Mouse (Mus musculus) CH12.LX (cell line): ENCODE measurements at regions not wholly inside any gene's neighbourhood (a gene's known extent, or its start where the extent isn't known, plus 50 kb on each side); places are given as distances from the start of the nearest gene placed in this dataset.

Experiments used
- DNase-seq: peaks from one replicate; pipeline ENCODE4 v3.0.0-alpha.2; 2013; ENCODE audit errors: extremely low read depth
- H3K27ac ChIP-seq: 2 replicates; pipeline ENCODE4 v1.5.1; 2012; ENCODE audit warnings: low read depth, mild to moderate bottlenecking, control low read depth, moderate library complexity; ENCODE audit not compliant: insufficient read depth
- H3K27me3 ChIP-seq: replicated peaks from 2 replicates; pipeline ENCODE3; 2012; ENCODE audit warnings: inconsistent platforms
- H3K36me3 ChIP-seq, 2 experiments: replicated peaks in 1 of 2; 2 replicates each; pipeline versions ENCODE3 to v1.6.1; 2012; ENCODE audit warnings: inconsistent platforms in 1 of 2, low read length in 1 of 2, mild to moderate bottlenecking in 1 of 2, mixed read lengths in 1 of 2, moderate library complexity in 1 of 2; ENCODE audit not compliant: control insufficient read depth in 1 of 2, insufficient read depth in 1 of 2
- H3K4me1 ChIP-seq, 2 experiments: 2 replicates each; pipeline ENCODE4 v1.6.1; 2012; ENCODE audit warnings: inconsistent platforms in 1 of 2, moderate library complexity in 1 of 2; ENCODE audit not compliant: insufficient read depth in 2 of 2, control insufficient read depth in 1 of 2
- H3K4me2 ChIP-seq: 2 replicates; pipeline ENCODE4 v1.6.1; 2012; ENCODE audit warnings: low read depth, mild to moderate bottlenecking, control low read depth; ENCODE audit not compliant: poor library complexity, insufficient read depth, severe bottlenecking
- H3K4me3 ChIP-seq, 3 experiments: fragments of 150-350 bp in 1 of 3; sonication (generic) in 1 of 3; replicated peaks in 1 of 3; 2 replicates each; pipeline versions ENCODE3 to v1.5.1; 2011 to 2012; ENCODE audit warnings: low read depth in 2 of 3, low read length in 2 of 3, mild to moderate bottlenecking in 2 of 3, moderate library complexity in 2 of 3, control low read depth in 1 of 3, improper control_type of control experiment in 1 of 3, inconsistent platforms in 1 of 3, mixed read lengths in 1 of 3; ENCODE audit not compliant: poor library complexity in 1 of 3
- H3K79me2 ChIP-seq: replicated peaks from 2 replicates; pipeline ENCODE4 v1.6.1; 2012; ENCODE audit warnings: mild to moderate bottlenecking, moderate library complexity; ENCODE audit not compliant: control insufficient read depth, poor library complexity, insufficient read depth, severe bottlenecking; ENCODE audit errors: extremely low read depth
- H3K9ac ChIP-seq: 2 replicates; pipeline ENCODE4 v1.6.1; 2012; ENCODE audit warnings: low read depth, mild to moderate bottlenecking, control low read depth, moderate library complexity; ENCODE audit not compliant: insufficient read depth
- H3K9me3 ChIP-seq: replicated peaks from 2 replicates; pipeline ENCODE3; 2012; ENCODE audit warnings: low read length, inconsistent platforms, mixed read lengths
- CHD2 ChIP-seq: IDR thresholded peaks from 2 replicates; pipeline ENCODE4 v1.6.1; 2011; ENCODE audit warnings: low read length, improper control_type of control experiment
- CTCF ChIP-seq, 2 experiments: IDR thresholded peaks in 1 of 2; conservative IDR thresholded peaks in 1 of 2; 2 replicates each; pipeline ENCODE4 v1.5.1; 2011 to 2012; ENCODE audit warnings: low read depth in 2 of 2, low read length in 2 of 2, improper control_type of control experiment in 1 of 2, inconsistent platforms in 1 of 2, mild to moderate bottlenecking in 1 of 2, moderate library complexity in 1 of 2
- E2F4 ChIP-seq: IDR thresholded peaks from 2 replicates; pipeline ENCODE4 v1.6.1; 2011; ENCODE audit warnings: low read depth, low read length, improper control_type of control experiment; ENCODE audit not compliant: insufficient replicate concordance
- EP300 ChIP-seq: IDR thresholded peaks from 2 replicates; pipeline ENCODE4 v1.6.1; 2011; ENCODE audit warnings: low read length, improper control_type of control experiment
- HCFC1 ChIP-seq: IDR thresholded peaks from 2 replicates; pipeline ENCODE4 v1.6.1; 2012; ENCODE audit warnings: low read depth, mild to moderate bottlenecking, inconsistent platforms, low read length, improper control_type of control experiment
- JUN ChIP-seq: IDR thresholded peaks from 2 replicates; pipeline ENCODE4 v1.6.1; 2011; ENCODE audit warnings: low read depth, mild to moderate bottlenecking, low read length, improper control_type of control experiment, moderate library complexity; ENCODE audit not compliant: insufficient read depth
- JUND ChIP-seq: conservative IDR thresholded peaks from 2 replicates; pipeline ENCODE4 v1.6.1; 2011; ENCODE audit warnings: low read depth, low read length, improper control_type of control experiment
- MAX ChIP-seq: IDR thresholded peaks from 2 replicates; pipeline ENCODE4 v1.6.1; 2011; ENCODE audit warnings: low read length, improper control_type of control experiment
- MAZ ChIP-seq: IDR thresholded peaks from 2 replicates; pipeline ENCODE4 v1.6.1; 2012; ENCODE audit warnings: low read depth, mild to moderate bottlenecking, inconsistent platforms, low read length, improper control_type of control experiment, moderate library complexity
- MYC ChIP-seq: IDR thresholded peaks from 2 replicates; pipeline ENCODE4 v1.6.1; 2011; ENCODE audit warnings: low read depth, mild to moderate bottlenecking, improper control_type of control experiment, low read length
- NRF1 ChIP-seq: IDR thresholded peaks from 2 replicates; pipeline ENCODE4 v1.6.1; 2014; ENCODE audit warnings: low read depth, mild to moderate bottlenecking, inconsistent platforms, low read length, improper control_type of control experiment, moderate library complexity
- POLR2A ChIP-seq: IDR thresholded peaks from 2 replicates; pipeline ENCODE4 v1.6.1; 2011; ENCODE audit warnings: low read depth, mild to moderate bottlenecking, improper control_type of control experiment, low read length
- TCF12 ChIP-seq: IDR thresholded peaks from 2 replicates; pipeline ENCODE4 v1.6.1; 2014; ENCODE audit warnings: low read depth, mild to moderate bottlenecking, inconsistent platforms, low read length, improper control_type of control experiment
- USF1 ChIP-seq: IDR thresholded peaks from 2 replicates; pipeline ENCODE4 v1.6.1; 2014; ENCODE audit warnings: low read depth, mild to moderate bottlenecking, inconsistent platforms, low read length, improper control_type of control experiment
- USF2 ChIP-seq: conservative IDR thresholded peaks from 2 replicates; pipeline ENCODE4 v1.6.1; 2011; ENCODE audit warnings: low read depth, low read length, improper control_type of control experiment
- ZC3H11A ChIP-seq: IDR thresholded peaks from 2 replicates; pipeline ENCODE4 v1.6.1; 2012; ENCODE audit warnings: low read depth, mild to moderate bottlenecking, inconsistent platforms, low read length, improper control_type of control experiment
- ZKSCAN1 ChIP-seq: IDR thresholded peaks from 2 replicates; pipeline ENCODE4 v1.6.1; 2012; ENCODE audit warnings: low read depth, inconsistent platforms, low read length, improper control_type of control experiment, borderline replicate concordance
- ZMIZ1 ChIP-seq: IDR thresholded peaks from 2 replicates; pipeline ENCODE4 v1.6.1; 2012; ENCODE audit warnings: low read depth, mild to moderate bottlenecking, inconsistent platforms, low read length, improper control_type of control experiment
- dilution Hi-C: fragments of 300-500 bp; cut with MboI; formaldehyde crosslinking; loops from 2 replicates; pipeline ENCODE4 v1.14.3; 2020; ENCODE audit warnings: low sequenced_read_pairs; ENCODE audit not compliant: extremely low pct_unique_long_range_greater_than_20kb, extremely low pct_ligation_motif_present
- in situ Hi-C: fragments of 300-500 bp; cut with MboI; formaldehyde crosslinking; loops from 3 replicates; pipeline ENCODE4 v1.14.3; 2019; ENCODE audit warnings: low sequenced_read_pairs, low pct_ligation_motif_present, low pct_unique_long_range_greater_than_20kb, mixed read lengths

DNA sequence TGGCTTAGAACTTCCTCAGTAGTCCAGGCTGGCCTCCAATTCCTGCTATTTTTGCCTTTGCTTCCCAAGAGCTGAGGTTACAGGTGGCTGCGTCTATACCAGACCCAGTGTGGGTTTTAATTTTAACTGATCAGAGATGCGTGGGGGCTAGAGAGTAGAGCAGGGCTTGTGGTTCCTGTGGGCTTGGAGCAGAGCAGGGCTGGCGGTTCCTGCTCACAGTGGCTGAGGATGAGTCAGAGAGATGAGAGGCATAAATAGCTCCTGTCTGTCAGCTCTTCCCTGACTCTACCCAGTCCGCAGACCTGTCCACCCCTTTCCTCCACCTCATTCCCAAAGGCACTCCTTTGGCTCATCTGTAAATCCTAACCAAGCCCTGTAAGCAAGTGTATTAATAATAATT, 304.8 kb downstream of the Abcc12 start:
- dilution Hi-C loops: no loop called here
- Histone ChIP-seq H3K9me3 (no peaks in the 10 kb centered on the region), H3K4me1 (peaks cover 0 to 9% of the 10 kb centered on the region in 2 experiments; a peak in 2 of 4 replicates), H3K4me2 (no peak overlapping the region), H3K9ac (no peak overlapping the region), H3K27me3 (no peaks in the 10 kb centered on the region), H3K27ac (no peak overlapping the region), H3K36me3 (no peaks in the 10 kb centered on the region), H3K4me3 (no peak overlapping the region), H3K79me2 (no peaks in the 10 kb centered on the region)
- in situ Hi-C loops: no loop called here
- no peak for TF ChIP-seq POLR2A
- no peak for TF ChIP-seq JUND
- TF ChIP-seq CTCF (conservative IDR thresholded peaks at IDR 0.05 in 1 of 2, IDR thresholded peaks at IDR 0.05 in 1 of 2; ENCODE audit: low read depth in 2 of 2, low read length in 2 of 2): no peak
- DNase-seq: no peak

DNA sequence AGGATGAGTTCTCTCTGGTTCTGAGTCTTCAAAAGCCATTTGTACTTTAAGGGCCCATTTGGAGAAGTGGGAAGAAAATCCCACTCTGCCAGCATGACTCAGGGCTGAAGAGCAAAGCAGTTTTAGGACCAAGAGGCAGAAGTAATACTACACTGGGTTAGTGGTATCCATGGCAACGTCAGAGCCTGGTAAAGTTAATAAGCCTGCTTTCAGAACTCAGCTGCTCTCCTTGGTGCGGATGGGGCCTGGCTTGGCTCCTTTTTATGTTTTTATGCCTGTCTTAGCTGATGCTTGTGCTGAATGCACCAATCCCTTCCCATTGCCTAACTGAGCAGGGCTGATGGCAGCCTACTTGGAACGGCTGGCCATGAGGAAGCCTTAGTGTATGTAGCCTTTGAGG, 306.7 kb downstream of the Abcc12 start:
- Histone ChIP-seq H3K79me2 (no peaks in the 10 kb centered on the region), H3K4me1 (peaks cover 0 to 9% of the 10 kb centered on the region in 2 experiments; a peak in 2 of 4 replicates), H3K9me3 (no peaks in the 10 kb centered on the region), H3K27me3 (no peaks in the 10 kb centered on the region), H3K4me2 (no peak overlapping the region), H3K9ac (no peak overlapping the region), H3K27ac (no peak overlapping the region), H3K4me3 (no peak overlapping the region), H3K36me3 (no peaks in the 10 kb centered on the region)
- dilution Hi-C loops (no loop called here), in situ Hi-C loops (no loop called here)
- TF ChIP-seq ZMIZ1 (no peak), EP300 (no peak), NRF1 (no peak), POLR2A (no peak), ZC3H11A (no peak), CHD2 (no peak), JUN (no peak), TCF12 (no peak), MYC (no peak), MAX (no peak), HCFC1 (no peak), ZKSCAN1 (no peak), USF2 (no peak), MAZ (no peak), USF1 (no peak), E2F4 (no peak)
- no peak for DNase-seq
